In genomic region chr5:144234222-144234621, GRCm38 (mm10) we compare ENCODE assay signal across 1 mouse cellular context.
TF ChIP-seq lines count a peak whose summit lies in the region.

No protein-coding gene starts in this region.

TF ChIP-seq in MEL, 35 proteins besides CTCF, POLR2A, EP300 and RAD21 (continued from another document):
- TF ChIP-seq MAX (IDR thresholded peaks at IDR 0.05; ENCODE audit: low read length): peak; percentile 58
- TF ChIP-seq MAFK (IDR thresholded peaks at IDR 0.05; ENCODE audit: borderline replicate concordance, low read depth, low read length): no peak
- TF ChIP-seq MYB (IDR thresholded peaks at IDR 0.05; ENCODE audit: low read depth, low read length): no peak
- TF ChIP-seq ETS1 (IDR thresholded peaks at IDR 0.05; ENCODE audit: low read depth, low read length): peak; percentile 10; the same call in 1 of the 2 replicates
- no peak for TF ChIP-seq RCOR1 (IDR thresholded peaks at IDR 0.05; ENCODE audit: low read depth, low read length)
- no peak for TF ChIP-seq CHD2 (IDR thresholded peaks at IDR 0.05; ENCODE audit: low read length)
- no peak for TF ChIP-seq MEF2A (IDR thresholded peaks at IDR 0.05; ENCODE audit: extremely low read depth, insufficient replicate concordance, low read depth, low read length, poor library complexity, severe bottlenecking)
- TF ChIP-seq BHLHE40 (IDR thresholded peaks at IDR 0.05; ENCODE audit: borderline replicate concordance, low read depth, low read length): no peak
- no peak for TF ChIP-seq NELFE (IDR thresholded peaks at IDR 0.05; ENCODE audit: low read depth, low read length)
- no peak for TF ChIP-seq MYC (IDR thresholded peaks at IDR 0.05; ENCODE audit: low read depth, low read length)
- TF ChIP-seq ELF1 (IDR thresholded peaks at IDR 0.05; ENCODE audit: low read depth, low read length): peak; percentile 76
